Mouse (Mus musculus) ES-Bruce4 (cell line): ENCODE data around the gene Dync1i1. TPM values are rescaled to one million over a fixed set of nuclear protein-coding genes. Genes with fewer than 3 reads are reported as not detected.

Experiments used
- H3K27ac ChIP-seq: 2 replicates; pipeline ENCODE4 v1.5.1; 2012; ENCODE audit warnings: low read length, inconsistent platforms; ENCODE audit not compliant: insufficient read depth
- H3K27me3 ChIP-seq: 2 replicates; pipeline ENCODE4 v1.6.1; 2012; ENCODE audit warnings: mild to moderate bottlenecking, low read length, inconsistent platforms; ENCODE audit not compliant: control insufficient read depth, poor library complexity, insufficient read depth, severe bottlenecking
- H3K36me3 ChIP-seq: 2 replicates; pipeline ENCODE4 v1.6.1; 2012; ENCODE audit warnings: inconsistent platforms, mild to moderate bottlenecking, low read length, moderate library complexity; ENCODE audit not compliant: control insufficient read depth, poor library complexity, insufficient read depth, severe bottlenecking
- H3K4me1 ChIP-seq: one replicate; pipeline ENCODE4 v1.8.1; 2011; ENCODE audit warnings: low read length; ENCODE audit not compliant: control insufficient read depth, insufficient read depth
- H3K4me3 ChIP-seq: 2 replicates; pipeline ENCODE4 v1.5.1; 2011; ENCODE audit warnings: low read depth, mild to moderate bottlenecking, low read length
- H3K9ac ChIP-seq: 2 replicates; pipeline ENCODE4 v1.6.1; 2012; ENCODE audit warnings: low read depth, mild to moderate bottlenecking, inconsistent platforms; ENCODE audit not compliant: poor library complexity, severe bottlenecking
- H3K9me3 ChIP-seq: replicated peaks from 2 replicates; pipeline ENCODE4 v1.6.1; 2012; ENCODE audit warnings: mild to moderate bottlenecking, low read length, inconsistent platforms; ENCODE audit not compliant: control insufficient read depth, poor library complexity, insufficient read depth, severe bottlenecking
- CTCF ChIP-seq: IDR thresholded peaks from one replicate; pipeline ENCODE4 v1.8.1; 2011; ENCODE audit warnings: low read depth, low read length
- EP300 ChIP-seq: IDR thresholded peaks from 2 replicates; pipeline ENCODE4 v1.6.1; 2011; ENCODE audit warnings: low read depth, low read length; ENCODE audit not compliant: insufficient read depth
- POLR2A ChIP-seq: IDR thresholded peaks from one replicate; pipeline ENCODE4 v1.8.1; 2011; ENCODE audit warnings: low read length; ENCODE audit not compliant: insufficient read depth
- polyA plus RNA-seq: library from polyadenylated mRNA; stranded (reverse); fragments of >200 nt; gene quantifications from 2 replicates; pipeline ENCODE4 v1.2.4, GENCODE M21; 2011; ENCODE audit warnings: low read depth; ENCODE audit not compliant: missing spikeins, insufficient read depth, insufficient read length

Dync1i1 gene
- polyA plus RNA-seq, 1 experiment, result 0.25 TPM

GRCm38 (mm10) chr6:5802840-5803491, 77.5 kb downstream of the Dync1i1 start:
- Histone ChIP-seq H3K27ac (no peak overlapping the region), H3K27me3 (no peaks in the 10 kb centered on the region), H3K9me3 (no peaks in the 10 kb centered on the region), H3K9ac (no peak overlapping the region), H3K4me3 (no peak overlapping the region), H3K4me1 (no peaks in the 10 kb centered on the region), H3K36me3 (no peaks in the 10 kb centered on the region)
- no peak for TF ChIP-seq CTCF
- no peak for TF ChIP-seq EP300
- no peak for TF ChIP-seq POLR2A

- Histone ChIP-seq H3K27ac (no peak overlapping the region), H3K4me1 (no peaks in the 10 kb centered on the region), H3K36me3 (no peaks in the 10 kb centered on the region), H3K27me3 (no peaks in the 10 kb centered on the region), H3K9ac (no peak overlapping the region), H3K4me3 (no peak overlapping the region), H3K9me3 (no peaks in the 10 kb centered on the region)
- no peak for TF ChIP-seq EP300
- TF ChIP-seq POLR2A, result no peak
- no peak for TF ChIP-seq CTCF
Measured at GRCm38 (mm10) chr6:5808008-5808421, 82.6 kb downstream of the Dync1i1 start.

- no peaks in the 10 kb centered on the region for H3K4me1 ChIP-seq
- TF ChIP-seq CTCF (no peak), EP300 (no peak), POLR2A (no peak)
- no peak overlapping the region for H3K27ac ChIP-seq
- H3K9ac ChIP-seq, result no peak overlapping the region
- H3K4me3 ChIP-seq, result no peak overlapping the region
- H3K27me3 ChIP-seq, result no peaks in the 10 kb centered on the region
- no peaks in the 10 kb centered on the region for H3K36me3 ChIP-seq
- H3K9me3 ChIP-seq, result no peaks in the 10 kb centered on the region
Measured at GRCm38 (mm10) chr6:5812076-5812475, 86.6 kb downstream of the Dync1i1 start.

- no peaks in the 10 kb centered on the region for H3K27me3 ChIP-seq
- TF ChIP-seq CTCF, result no peak
- H3K9ac ChIP-seq, result no peak overlapping the region
- H3K4me3 ChIP-seq, result no peak overlapping the region
- no peaks in the 10 kb centered on the region for H3K4me1 ChIP-seq
- H3K9me3 ChIP-seq, result no peaks in the 10 kb centered on the region
- no peaks in the 10 kb centered on the region for H3K36me3 ChIP-seq
- no peak overlapping the region for H3K27ac ChIP-seq
Measured at GRCm38 (mm10) chr6:5819674-5820073, 94.2 kb downstream of the Dync1i1 start.

- H3K9ac ChIP-seq, result no peak overlapping the region
- no peak overlapping the region for H3K27ac ChIP-seq
- no peaks in the 10 kb centered on the region for H3K27me3 ChIP-seq
- H3K9me3 ChIP-seq, result no peaks in the 10 kb centered on the region
- no peak for TF ChIP-seq EP300
- no peak for TF ChIP-seq POLR2A
- TF ChIP-seq CTCF, result no peak
- H3K4me3 ChIP-seq, result no peak overlapping the region
- H3K36me3 ChIP-seq, result no peaks in the 10 kb centered on the region
- H3K4me1 ChIP-seq, result no peaks in the 10 kb centered on the region
Measured at GRCm38 (mm10) chr6:5825461-5825860, 100.0 kb downstream of the Dync1i1 start.

- TF ChIP-seq CTCF (peak; percentile 57), POLR2A (no peak)
- no peak overlapping the region for H3K4me3 ChIP-seq
- H3K36me3 ChIP-seq, result no peaks in the 10 kb centered on the region
- H3K4me1 ChIP-seq, result no peaks in the 10 kb centered on the region
- no peak overlapping the region for H3K9ac ChIP-seq
- no peaks in the 10 kb centered on the region for H3K27me3 ChIP-seq
- H3K9me3 ChIP-seq, result no peaks in the 10 kb centered on the region
- H3K27ac ChIP-seq, result no peak overlapping the region
Measured at GRCm38 (mm10) chr6:5827064-5827463, 101.6 kb downstream of the Dync1i1 start.
